Mouse (Mus musculus): ENCODE results near the gene Gm266. TPM values are rescaled to one million over a fixed set of nuclear protein-coding genes. Genes with fewer than 3 reads are reported as not detected.
A peak's percentile ranks its signal among the peaks of the same experiment; 100 is the strongest.

The Gm266 gene
- polyA plus RNA-seq, 1 experiment from 2014 or later = 5.5 TPM

- H3K9ac ChIP-seq (ENCODE audit: low read depth, low read length) = peak overlapping the region; percentile 24; the same call in 1 of the 2 replicates
- H3K4me1 ChIP-seq (ENCODE audit: control insufficient read depth, insufficient read depth, low read length) = peaks cover 12% of the 10 kb centered on the region
- H3K9me3 ChIP-seq (replicated peaks; ENCODE audit: control insufficient read depth, low read length) = no peaks in the 10 kb centered on the region
- ATAC-seq (replicated peaks; ENCODE audit: insufficient number of reproducible peaks, low FRiP score, low TSS enrichment) = no peak
- no peak overlapping the region for H3K27ac ChIP-seq (ENCODE audit: low read depth, low read length)
- H3K4me2 ChIP-seq = no peak overlapping the region
- no peak overlapping the region for H3K4me3 ChIP-seq (ENCODE audit: low read depth, low read length)
- no peaks in the 10 kb centered on the region for H3K36me3 ChIP-seq (ENCODE audit: control insufficient read depth, insufficient read depth, low read length)
- H3K27me3 ChIP-seq (ENCODE audit: control insufficient read depth, insufficient read depth, low read length) = peaks cover 20% of the 10 kb centered on the region; the same call in 1 of the 2 replicates
- WGBS (ENCODE audit: insufficient replicate concordance) = 49% methylated on average over 8 of the region's 8 CpGs
Observed at GRCm38 (mm10) chr12:111455860-111456259, 29.8 kb downstream of the Gm266 start.

- WGBS (ENCODE audit: insufficient replicate concordance) = 54% methylated on average over 12 of the region's 12 CpGs
- no peaks in the 10 kb centered on the region for H3K36me3 ChIP-seq (ENCODE audit: control insufficient read depth, insufficient read depth, low read length)
- peak overlapping the region; percentile 24; the same call in 1 of the 2 replicates for H3K9ac ChIP-seq (ENCODE audit: low read depth, low read length)
- no peak for ATAC-seq (replicated peaks; ENCODE audit: insufficient number of reproducible peaks, low FRiP score, low TSS enrichment)
- H3K27ac ChIP-seq (ENCODE audit: low read depth, low read length) = no peak overlapping the region
- H3K9me3 ChIP-seq (replicated peaks; ENCODE audit: control insufficient read depth, low read length) = no peaks in the 10 kb centered on the region
- H3K4me2 ChIP-seq = no peak overlapping the region
- peaks cover 12% of the 10 kb centered on the region for H3K4me1 ChIP-seq (ENCODE audit: control insufficient read depth, insufficient read depth, low read length)
- no peak overlapping the region for H3K4me3 ChIP-seq (ENCODE audit: low read depth, low read length)
- peaks cover 24% of the 10 kb centered on the region; the same call in 1 of the 2 replicates for H3K27me3 ChIP-seq (ENCODE audit: control insufficient read depth, insufficient read depth, low read length)
Observed at GRCm38 (mm10) chr12:111455311-111455846, 30.2 kb downstream of the Gm266 start.

DNA sequence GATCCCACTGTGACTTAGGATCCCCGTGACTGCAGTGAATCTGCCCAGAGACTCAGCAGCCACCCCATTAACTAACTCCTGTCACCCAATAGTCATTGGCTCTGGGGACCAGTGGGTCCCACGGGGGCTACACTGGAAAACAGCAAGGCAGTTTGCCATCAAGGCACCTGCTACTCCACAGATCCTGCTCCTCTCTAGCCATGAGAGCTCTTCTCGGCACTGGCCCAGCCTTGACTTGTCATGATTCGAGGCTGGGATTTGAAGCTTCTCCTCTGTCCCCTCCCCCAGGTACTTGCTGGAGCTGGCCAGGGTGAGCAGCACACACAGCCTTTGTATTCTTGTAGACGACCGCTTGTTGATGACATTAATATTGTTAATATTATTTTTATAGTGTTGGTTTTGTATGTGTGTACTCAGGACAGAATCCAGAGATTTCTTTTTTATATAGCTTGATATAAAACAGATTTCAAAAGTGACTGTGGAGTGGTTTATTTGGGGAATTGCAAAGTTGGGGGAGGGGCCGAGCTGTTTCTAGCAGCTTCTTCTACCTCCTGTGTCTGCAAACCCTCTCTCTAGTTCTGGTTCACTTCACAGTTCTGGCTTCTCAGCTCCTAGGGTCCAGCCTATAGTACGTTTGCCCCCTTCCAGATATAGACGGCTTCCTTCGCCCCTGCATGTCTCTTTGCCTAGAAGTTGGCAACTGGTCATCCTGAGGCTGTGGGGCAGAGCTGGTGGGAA is 30.9 kb downstream of the Gm266 start:
- Histone ChIP-seq H3K4me3 (ENCODE audit: low read depth, low read length) (no peak overlapping the region), H3K9ac (ENCODE audit: low read depth, low read length) (no peak overlapping the region), H3K4me1 (ENCODE audit: control insufficient read depth, insufficient read depth, low read length) (peaks cover 19% of the 10 kb centered on the region), H3K27me3 (ENCODE audit: control insufficient read depth, insufficient read depth, low read length) (peaks cover 27% of the 10 kb centered on the region), H3K36me3 (ENCODE audit: control insufficient read depth, insufficient read depth, low read length) (no peaks in the 10 kb centered on the region), H3K4me2 (no peak overlapping the region), H3K9me3 (replicated peaks; ENCODE audit: control insufficient read depth, low read length) (no peaks in the 10 kb centered on the region), H3K27ac (ENCODE audit: low read depth, low read length) (no peak overlapping the region)
- ATAC-seq (replicated peaks; ENCODE audit: insufficient number of reproducible peaks, low FRiP score, low TSS enrichment) = no peak
- WGBS (ENCODE audit: insufficient replicate concordance) = 59% methylated on average over 10 of the region's 10 CpGs

DNA sequence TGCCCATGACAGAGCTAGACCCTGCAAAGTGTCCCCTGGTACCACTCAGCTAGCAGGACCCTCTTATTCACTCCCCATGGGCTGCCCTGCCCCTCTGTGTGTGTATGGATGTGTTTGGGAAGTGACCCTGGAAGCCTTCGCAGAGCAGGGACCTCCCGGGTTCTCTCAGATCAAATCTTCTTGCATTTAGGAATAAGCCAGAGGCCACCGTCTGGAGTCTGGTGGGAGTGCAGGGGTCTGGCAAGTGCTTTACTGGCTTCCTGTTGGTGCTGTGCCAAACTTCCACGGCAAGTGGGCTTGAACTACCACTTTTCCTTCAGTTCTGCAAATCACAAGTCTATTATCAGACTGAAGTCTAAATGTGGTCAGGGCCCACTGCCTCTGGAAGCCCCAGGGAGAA is 31.6 kb downstream of the Gm266 start:
- Histone ChIP-seq H3K27me3 (ENCODE audit: control insufficient read depth, insufficient read depth, low read length) (peaks cover 30% of the 10 kb centered on the region), H3K36me3 (ENCODE audit: control insufficient read depth, insufficient read depth, low read length) (no peaks in the 10 kb centered on the region), H3K4me3 (ENCODE audit: low read depth, low read length) (no peak overlapping the region), H3K4me2 (no peak overlapping the region), H3K9me3 (replicated peaks; ENCODE audit: control insufficient read depth, low read length) (no peaks in the 10 kb centered on the region), H3K27ac (ENCODE audit: low read depth, low read length) (no peak overlapping the region), H3K9ac (ENCODE audit: low read depth, low read length) (no peak overlapping the region), H3K4me1 (ENCODE audit: control insufficient read depth, insufficient read depth, low read length) (peaks cover 23% of the 10 kb centered on the region)
- WGBS (ENCODE audit: insufficient replicate concordance) = 22% methylated on average over 4 of the region's 4 CpGs
- ATAC-seq (replicated peaks; ENCODE audit: insufficient number of reproducible peaks, low FRiP score, low TSS enrichment) = no peak

- H3K4me1 ChIP-seq (ENCODE audit: control insufficient read depth, insufficient read depth, low read length) = peaks cover 39% of the 10 kb centered on the region
- WGBS (ENCODE audit: insufficient replicate concordance) = 82% methylated on average over 7 of the region's 7 CpGs
Observed at GRCm38 (mm10) chr12:111451561-111451960, 34.1 kb downstream of the Gm266 start.

GRCm38 (mm10) chr12:111450359-111450758 is 35.3 kb downstream of the Gm266 start:
- WGBS (ENCODE audit: insufficient replicate concordance) = 39% methylated on average over 6 of the region's 6 CpGs
- ATAC-seq (replicated peaks; ENCODE audit: insufficient number of reproducible peaks, low FRiP score, low TSS enrichment) = no peak
- H3K27me3 ChIP-seq (ENCODE audit: control insufficient read depth, insufficient read depth, low read length) = peaks cover 57% of the 10 kb centered on the region
- H3K4me3 ChIP-seq (ENCODE audit: low read depth, low read length) = no peak overlapping the region
- H3K9me3 ChIP-seq (replicated peaks; ENCODE audit: control insufficient read depth, low read length) = no peaks in the 10 kb centered on the region
- no peak overlapping the region for H3K4me2 ChIP-seq
- no peak overlapping the region for H3K9ac ChIP-seq (ENCODE audit: low read depth, low read length)
- no peaks in the 10 kb centered on the region for H3K36me3 ChIP-seq (ENCODE audit: control insufficient read depth, insufficient read depth, low read length)
- no peak overlapping the region for H3K27ac ChIP-seq (ENCODE audit: low read depth, low read length)
- peaks cover 41% of the 10 kb centered on the region for H3K4me1 ChIP-seq (ENCODE audit: control insufficient read depth, insufficient read depth, low read length)

More at GRCm38 (mm10) chr12:111451561-111451960, 34.1 kb downstream of the Gm266 start:
- no peak for ATAC-seq (replicated peaks; ENCODE audit: insufficient number of reproducible peaks, low FRiP score, low TSS enrichment)
- H3K27ac ChIP-seq (ENCODE audit: low read depth, low read length) = no peak overlapping the region
- H3K9ac ChIP-seq (ENCODE audit: low read depth, low read length) = no peak overlapping the region
- no peak overlapping the region for H3K4me3 ChIP-seq (ENCODE audit: low read depth, low read length)
- H3K27me3 ChIP-seq (ENCODE audit: control insufficient read depth, insufficient read depth, low read length) = peaks cover 50% of the 10 kb centered on the region
- H3K4me2 ChIP-seq = no peak overlapping the region
- H3K9me3 ChIP-seq (replicated peaks; ENCODE audit: control insufficient read depth, low read length) = no peaks in the 10 kb centered on the region
- no peaks in the 10 kb centered on the region for H3K36me3 ChIP-seq (ENCODE audit: control insufficient read depth, insufficient read depth, low read length)

GRCm38 (mm10) chr12:111448931-111449705 is 36.5 kb downstream of the Gm266 start:
- H3K36me3 ChIP-seq (ENCODE audit: control insufficient read depth, insufficient read depth, low read length) = no peaks in the 10 kb centered on the region
- H3K4me2 ChIP-seq = no peak overlapping the region; the same call in 1 of the 2 replicates
- no peak for ATAC-seq (replicated peaks; ENCODE audit: insufficient number of reproducible peaks, low FRiP score, low TSS enrichment)
- WGBS (ENCODE audit: insufficient replicate concordance) = 34% methylated on average over 13 of the region's 14 CpGs
- H3K4me1 ChIP-seq (ENCODE audit: control insufficient read depth, insufficient read depth, low read length) = peaks cover 38% of the 10 kb centered on the region
- H3K9ac ChIP-seq (ENCODE audit: low read depth, low read length) = no peak overlapping the region
- peaks cover 70% of the 10 kb centered on the region for H3K27me3 ChIP-seq (ENCODE audit: control insufficient read depth, insufficient read depth, low read length)
- H3K9me3 ChIP-seq (replicated peaks; ENCODE audit: control insufficient read depth, low read length) = no peaks in the 10 kb centered on the region
- no peak overlapping the region for H3K4me3 ChIP-seq (ENCODE audit: low read depth, low read length)
- no peak overlapping the region for H3K27ac ChIP-seq (ENCODE audit: low read depth, low read length)

GRCm38 (mm10) chr12:111447898-111448760 is 37.5 kb downstream of the Gm266 start:
- Histone ChIP-seq H3K27me3 (ENCODE audit: control insufficient read depth, insufficient read depth, low read length) (peaks cover 80% of the 10 kb centered on the region), H3K36me3 (ENCODE audit: control insufficient read depth, insufficient read depth, low read length) (no peaks in the 10 kb centered on the region)

More at GRCm38 (mm10) chr12:111447898-111448760, 37.5 kb downstream of the Gm266 start:
- peaks cover 38% of the 10 kb centered on the region for H3K4me1 ChIP-seq (ENCODE audit: control insufficient read depth, insufficient read depth, low read length)
- ATAC-seq (replicated peaks; ENCODE audit: insufficient number of reproducible peaks, low FRiP score, low TSS enrichment) = no peak
- H3K27ac ChIP-seq (ENCODE audit: low read depth, low read length) = no peak overlapping the region
- H3K9ac ChIP-seq (ENCODE audit: low read depth, low read length) = no peak overlapping the region
- no peak overlapping the region for H3K4me2 ChIP-seq
- 27% methylated on average over 22 of the region's 22 CpGs for WGBS (ENCODE audit: insufficient replicate concordance)
- no peaks in the 10 kb centered on the region for H3K9me3 ChIP-seq (replicated peaks; ENCODE audit: control insufficient read depth, low read length)
- no peak overlapping the region for H3K4me3 ChIP-seq (ENCODE audit: low read depth, low read length)

Measured in heart, embryonic 11.5 days (tissue).